Mouse (Mus musculus) ES-Bruce4 (cell line): ENCODE measurements around the gene Rad54l2. TPM values are rescaled to one million over a fixed set of nuclear protein-coding genes. Genes with fewer than 3 reads are reported as not detected.

ENCODE experiments used
- H3K27ac ChIP-seq: 2 replicates; pipeline ENCODE4 v1.5.1; 2012; ENCODE audit warnings: low read length, inconsistent platforms; ENCODE audit not compliant: insufficient read depth
- H3K27me3 ChIP-seq: 2 replicates; pipeline ENCODE4 v1.6.1; 2012; ENCODE audit warnings: mild to moderate bottlenecking, low read length, inconsistent platforms; ENCODE audit not compliant: control insufficient read depth, poor library complexity, insufficient read depth, severe bottlenecking
- H3K36me3 ChIP-seq: 2 replicates; pipeline ENCODE4 v1.6.1; 2012; ENCODE audit warnings: inconsistent platforms, mild to moderate bottlenecking, low read length, moderate library complexity; ENCODE audit not compliant: control insufficient read depth, poor library complexity, insufficient read depth, severe bottlenecking
- H3K4me1 ChIP-seq: one replicate; pipeline ENCODE4 v1.8.1; 2011; ENCODE audit warnings: low read length; ENCODE audit not compliant: control insufficient read depth, insufficient read depth
- H3K4me3 ChIP-seq: 2 replicates; pipeline ENCODE4 v1.5.1; 2011; ENCODE audit warnings: low read depth, mild to moderate bottlenecking, low read length
- H3K9ac ChIP-seq: 2 replicates; pipeline ENCODE4 v1.6.1; 2012; ENCODE audit warnings: low read depth, mild to moderate bottlenecking, inconsistent platforms; ENCODE audit not compliant: poor library complexity, severe bottlenecking
- H3K9me3 ChIP-seq: replicated peaks from 2 replicates; pipeline ENCODE4 v1.6.1; 2012; ENCODE audit warnings: mild to moderate bottlenecking, low read length, inconsistent platforms; ENCODE audit not compliant: control insufficient read depth, poor library complexity, insufficient read depth, severe bottlenecking
- CTCF ChIP-seq: IDR thresholded peaks from one replicate; pipeline ENCODE4 v1.8.1; 2011; ENCODE audit warnings: low read depth, low read length
- EP300 ChIP-seq: IDR thresholded peaks from 2 replicates; pipeline ENCODE4 v1.6.1; 2011; ENCODE audit warnings: low read depth, low read length; ENCODE audit not compliant: insufficient read depth
- POLR2A ChIP-seq: IDR thresholded peaks from one replicate; pipeline ENCODE4 v1.8.1; 2011; ENCODE audit warnings: low read length; ENCODE audit not compliant: insufficient read depth
- polyA plus RNA-seq: library from polyadenylated mRNA; stranded (reverse); fragments of >200 nt; gene quantifications from 2 replicates; pipeline ENCODE4 v1.2.4, GENCODE M21; 2011; ENCODE audit warnings: low read depth; ENCODE audit not compliant: missing spikeins, insufficient read depth, insufficient read length

The Rad54l2 gene
- polyA plus RNA-seq, 1 experiment: 34.6 TPM

DNA sequence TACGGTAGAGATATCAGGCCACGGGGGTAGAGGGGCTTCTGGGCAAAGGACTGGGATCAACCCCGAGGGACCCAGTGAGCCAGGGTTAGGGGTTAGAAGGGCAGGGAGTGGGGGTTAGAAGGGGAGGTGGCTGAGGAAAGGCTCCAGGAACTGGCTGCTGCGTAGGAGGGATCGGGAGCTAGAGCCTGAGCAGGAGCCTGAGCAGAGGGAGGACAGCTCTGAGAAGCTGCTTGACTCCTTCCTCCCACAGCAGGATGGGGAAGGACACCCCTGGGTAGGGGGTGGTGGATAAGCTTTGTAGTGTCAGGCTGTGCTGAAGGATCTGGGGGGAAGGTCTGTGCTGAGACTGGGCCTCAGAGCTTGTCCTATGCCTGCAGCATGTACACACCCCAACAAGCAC, 132.2 kb downstream of the Rad54l2 start:
- Histone ChIP-seq H3K27ac (no peak overlapping the region), H3K27me3 (peaks cover 4% of the 10 kb centered on the region; the same call in 1 of the 2 replicates), H3K36me3 (peaks cover 7% of the 10 kb centered on the region), H3K9me3 (peaks cover 3% of the 10 kb centered on the region; the same call in 1 of the 2 replicates), H3K4me3 (no peak overlapping the region), H3K9ac (no peak overlapping the region), H3K4me1 (no peaks in the 10 kb centered on the region)
- TF ChIP-seq POLR2A (no peak), CTCF (no peak), EP300 (no peak)

DNA sequence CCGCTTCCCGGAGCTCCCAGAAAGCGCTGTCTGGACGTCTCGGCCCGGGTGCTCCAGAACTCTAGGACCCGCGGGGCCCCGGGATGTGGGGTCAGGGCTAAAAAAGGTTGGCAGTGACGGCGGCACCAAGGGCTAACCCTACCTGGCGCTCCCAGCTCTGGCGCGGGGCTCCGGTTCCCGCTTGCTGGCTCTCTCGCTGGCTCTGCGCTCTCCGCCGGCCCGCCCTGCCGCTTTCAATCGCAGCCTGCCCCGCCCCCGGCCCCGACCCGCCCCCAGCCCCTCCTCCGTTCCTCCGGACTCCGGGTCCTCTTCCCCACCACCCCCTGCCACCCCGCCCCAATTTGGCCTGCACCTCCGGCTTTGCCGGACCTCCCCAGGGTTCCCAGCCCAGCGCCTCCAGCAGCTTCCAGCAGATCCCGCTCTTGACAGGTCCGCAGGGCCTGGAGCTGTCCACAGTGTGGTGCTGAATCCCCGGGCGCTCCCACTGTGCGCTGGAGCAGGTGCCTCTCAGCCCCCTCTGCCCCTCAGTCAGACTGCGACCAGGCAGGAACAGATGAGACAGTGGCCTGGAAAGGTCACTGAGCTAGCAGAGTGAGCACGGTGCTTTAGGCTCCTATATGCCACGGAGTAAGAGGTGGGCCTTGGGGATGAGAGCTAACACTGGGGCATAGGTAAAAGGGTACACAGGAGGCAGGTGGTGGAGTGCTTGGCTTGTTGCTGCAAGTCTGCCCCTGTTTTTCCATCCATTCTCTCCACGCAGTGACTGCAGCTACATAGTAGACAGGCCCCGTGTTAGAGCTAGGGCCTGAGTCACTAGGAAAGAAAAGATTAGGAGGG, 132.9 kb downstream of the Rad54l2 start, which contains the start of gene Grm2:
TSS of gene Grm2 (minus strand) at position 199 of the 837 bp plus-strand sequence.
- Histone ChIP-seq H3K36me3 (peaks cover 7% of the 10 kb centered on the region; the same call in 1 of the 2 replicates), H3K27me3 (peaks cover 4% of the 10 kb centered on the region; the same call in 1 of the 2 replicates), H3K4me1 (no peaks in the 10 kb centered on the region), H3K9me3 (peaks cover 3% of the 10 kb centered on the region; the same call in 1 of the 2 replicates), H3K9ac (0 out of 2 replicates have a peak within 1 kb of the TSS, but pooled peaks have one; percentile 24), H3K4me3 (peak within 1 kb of the TSS; percentile 65), H3K27ac (no peak within 1 kb of the TSS)
- TF ChIP-seq CTCF (no peak), EP300 (no peak; the same call in 1 of the 2 replicates), POLR2A (no peak)

DNA sequence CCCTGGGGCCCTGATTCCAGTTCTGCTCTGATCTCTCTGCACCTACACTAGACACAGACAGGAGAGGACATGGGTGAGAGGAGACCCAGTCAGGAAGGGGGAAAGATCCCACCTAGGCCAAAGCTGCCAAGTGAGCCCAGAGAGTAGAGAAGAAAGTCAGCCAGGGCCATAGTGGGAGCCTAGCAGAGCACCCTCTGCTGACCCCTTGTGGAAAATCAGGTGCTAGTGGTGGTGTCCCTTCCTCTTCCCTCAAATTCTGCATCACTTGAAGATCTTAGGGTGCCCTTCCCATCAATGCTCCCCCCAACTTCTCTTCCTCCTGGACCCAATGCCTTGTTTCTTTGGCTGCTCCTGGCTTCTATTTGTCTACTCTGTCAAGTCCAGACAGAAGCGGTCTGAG, 136.3 kb downstream of the Rad54l2 start:
- TF ChIP-seq EP300 (no peak), CTCF (peak; percentile 56)
- no peaks in the 10 kb centered on the region for H3K36me3 ChIP-seq
- H3K9ac ChIP-seq: no peak overlapping the region
- peaks cover 4% of the 10 kb centered on the region; the same call in 1 of the 2 replicates for H3K27me3 ChIP-seq
- peaks cover 3% of the 10 kb centered on the region; the same call in 1 of the 2 replicates for H3K9me3 ChIP-seq
- H3K4me1 ChIP-seq: no peaks in the 10 kb centered on the region
- no peak overlapping the region for H3K27ac ChIP-seq
- H3K4me3 ChIP-seq: no peak overlapping the region

DNA sequence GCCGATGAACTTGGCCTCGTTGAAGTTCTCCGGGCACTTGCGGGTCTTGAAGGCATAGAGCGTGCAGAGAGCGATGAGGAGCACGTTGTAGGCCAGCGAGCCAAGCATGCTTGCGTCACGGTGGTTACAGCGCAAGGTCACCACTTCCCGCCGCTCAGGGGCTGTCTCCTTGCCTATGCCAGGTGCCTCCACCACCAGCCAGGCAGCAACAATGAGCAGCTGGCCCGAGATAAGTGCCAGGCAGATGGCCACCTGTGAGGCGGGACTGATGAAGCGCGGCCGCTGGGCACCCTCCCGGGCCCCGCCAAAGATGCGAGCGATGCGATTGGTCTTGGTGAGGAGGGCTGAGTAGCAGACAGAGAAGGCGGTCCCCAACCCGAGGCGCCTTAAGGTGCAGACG, 141.8 kb downstream of the Rad54l2 start:
- H3K27ac ChIP-seq: no peak overlapping the region
- peaks cover 2% of the 10 kb centered on the region for H3K4me1 ChIP-seq
- TF ChIP-seq POLR2A (no peak), CTCF (no peak), EP300 (no peak)
- H3K36me3 ChIP-seq: no peaks in the 10 kb centered on the region
- H3K9ac ChIP-seq: no peak overlapping the region
- no peaks in the 10 kb centered on the region for H3K9me3 ChIP-seq
- H3K4me3 ChIP-seq: peak overlapping the region; percentile 34
- no peaks in the 10 kb centered on the region for H3K27me3 ChIP-seq

DNA sequence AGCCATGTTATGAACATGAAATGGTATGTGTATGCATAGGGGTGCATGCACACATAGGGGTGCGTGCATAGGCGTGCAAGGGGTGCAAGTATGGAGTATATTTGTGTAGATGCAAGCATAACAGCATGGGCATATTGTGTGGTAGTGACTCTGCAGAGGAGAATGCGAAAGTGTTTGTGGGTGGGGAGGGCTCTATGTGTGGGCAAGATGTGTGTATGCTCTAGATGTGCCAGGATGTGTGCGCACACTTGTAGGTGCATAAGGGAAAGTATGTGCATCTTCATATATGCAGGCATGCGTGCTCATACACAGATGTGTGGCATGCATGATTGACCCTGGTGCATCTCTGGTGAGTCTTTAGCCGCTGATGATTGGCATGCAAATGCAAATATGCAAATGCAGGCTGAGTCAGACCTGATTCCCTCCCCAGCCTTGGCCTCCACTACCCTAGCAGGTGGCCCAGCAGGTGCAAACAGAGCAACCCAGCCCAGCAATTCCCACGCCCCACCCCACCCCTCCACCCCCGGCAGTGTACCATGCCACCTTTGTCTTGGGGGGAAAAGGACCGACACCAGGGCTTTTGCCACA, 143.2 kb downstream of the Rad54l2 start:
- Histone ChIP-seq H3K27me3 (no peaks in the 10 kb centered on the region), H3K9me3 (no peaks in the 10 kb centered on the region), H3K9ac (no peak overlapping the region), H3K27ac (no peak overlapping the region), H3K36me3 (no peaks in the 10 kb centered on the region), H3K4me1 (peaks cover 2% of the 10 kb centered on the region), H3K4me3 (no peak overlapping the region)
- no peak for TF ChIP-seq CTCF
- TF ChIP-seq EP300: peak; percentile 74

DNA sequence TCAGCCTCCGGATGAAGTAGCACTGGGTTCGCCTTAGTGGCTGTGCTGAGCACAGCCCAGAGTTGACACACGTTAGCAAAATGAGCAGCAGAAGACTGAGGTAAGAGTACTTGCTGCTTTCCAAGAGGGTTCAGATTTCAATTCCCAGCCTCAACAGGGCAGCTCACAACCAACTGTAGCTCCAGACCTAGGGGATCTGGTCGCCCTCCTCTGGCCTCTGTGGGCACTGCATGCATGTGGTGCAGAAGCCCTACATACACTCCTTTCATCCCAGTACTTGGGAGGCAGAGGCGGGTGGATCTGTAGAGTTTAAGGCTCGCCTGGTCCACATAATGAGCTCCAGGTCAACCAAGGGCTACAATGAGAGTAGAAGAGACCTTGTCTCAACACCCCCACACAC, 145.2 kb downstream of the Rad54l2 start:
- Histone ChIP-seq H3K27me3 (no peaks in the 10 kb centered on the region), H3K9me3 (no peaks in the 10 kb centered on the region), H3K4me3 (no peak overlapping the region), H3K27ac (no peak overlapping the region), H3K4me1 (peaks cover 2% of the 10 kb centered on the region), H3K9ac (no peak overlapping the region), H3K36me3 (no peaks in the 10 kb centered on the region)
- TF ChIP-seq CTCF (peak; percentile 67), EP300 (no peak), POLR2A (no peak)
